Mouse (Mus musculus): ENCODE measurements around the gene Nkx2-1. TPM values are rescaled to one million over a fixed set of nuclear protein-coding genes. Genes with fewer than 3 reads are reported as not detected.

Gene Nkx2-1
- polyA plus RNA-seq, 1 experiment from 2014 or later: not detected

DNA sequence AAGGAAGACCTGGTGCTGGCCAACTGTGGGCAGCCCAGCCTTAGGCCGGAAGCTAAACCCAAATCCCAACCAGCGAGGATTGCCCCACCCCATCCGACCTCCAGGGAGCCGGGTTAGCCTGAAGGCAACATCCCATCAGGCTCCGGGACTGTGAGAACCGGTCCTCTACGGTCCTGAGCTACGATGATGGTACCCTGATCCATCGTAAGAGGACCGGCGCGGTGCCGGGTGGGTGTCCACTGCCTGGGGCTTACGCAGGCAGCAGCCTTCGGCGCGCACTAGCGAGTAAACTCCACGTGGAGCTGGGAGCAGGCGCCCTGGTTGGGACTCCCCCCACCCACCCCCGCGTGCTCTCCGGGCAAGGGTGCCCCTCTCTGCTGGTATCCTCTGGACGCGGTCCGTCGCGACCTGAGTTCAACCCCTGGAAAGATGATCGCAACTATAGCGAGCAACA lies 16.9 kb downstream of the Nkx2-1 start:
- TF ChIP-seq CTCF (IDR thresholded peaks at IDR 0.05; ENCODE audit: low read depth): no peak
- 0 out of 2 replicates have a peak overlapping the region, but pooled peaks have one; percentile 5 for H3K4me3 ChIP-seq (replicated peaks; ENCODE audit: low read depth, low read length)

DNA sequence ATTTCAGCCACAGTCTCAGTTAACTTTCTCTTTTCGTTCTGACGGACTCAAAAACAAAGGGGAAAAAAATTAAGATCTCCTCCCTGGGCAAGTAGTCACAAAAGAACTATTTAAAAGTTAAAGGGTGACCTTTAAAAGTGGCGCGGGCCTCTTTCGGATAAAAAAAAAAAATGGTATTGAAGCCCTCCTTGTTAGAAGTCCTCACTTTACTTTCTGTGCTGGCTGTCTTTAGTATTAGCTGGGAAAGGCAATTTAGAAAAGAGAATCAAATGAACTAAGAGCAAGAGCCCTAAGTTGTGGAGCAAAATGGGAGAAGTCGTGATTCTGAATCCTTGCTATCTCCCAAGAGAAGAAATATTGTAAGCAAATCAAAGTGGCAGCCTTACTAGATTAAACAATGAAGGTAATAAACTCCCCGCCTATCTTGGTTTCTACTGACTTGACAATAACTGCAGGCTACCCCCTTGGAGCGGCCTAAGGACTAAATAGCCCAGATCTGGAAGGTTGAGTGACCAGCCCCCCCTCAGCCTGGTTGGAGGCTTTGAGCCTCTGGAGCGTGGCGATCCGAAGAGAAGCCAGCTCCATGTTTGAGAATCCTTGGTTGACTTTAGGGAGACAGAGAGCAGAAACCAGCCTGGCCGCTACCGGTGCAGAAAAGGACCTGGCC lies 17.5 kb downstream of the Nkx2-1 start:
- Histone ChIP-seq H3K9me3 (replicated peaks; ENCODE audit: low read length) (no peaks in the 10 kb centered on the region), H3K4me2 (ENCODE audit: low read length) (no peak overlapping the region), H3K36me3 (ENCODE audit: insufficient read depth, low read length) (no peaks in the 10 kb centered on the region), H3K4me1 (replicated peaks; ENCODE audit: insufficient read depth, low read length) (no peaks in the 10 kb centered on the region; the same call in 1 of the 2 replicates), H3K27ac (no peak overlapping the region), H3K9ac (ENCODE audit: low read depth, low read length) (no peak overlapping the region), H3K27me3 (ENCODE audit: insufficient read depth, low read length) (peaks cover 71% of the 10 kb centered on the region), H3K4me3 (replicated peaks; ENCODE audit: low read depth, low read length) (0 out of 2 replicates have a peak overlapping the region, but pooled peaks have one; percentile 5)
- 17% methylated on average over 13 of the region's 13 CpGs for WGBS
- DNase-seq (ENCODE audit: low spot score) (no peak), ATAC-seq (replicated peaks; ENCODE audit: low FRiP score, low read depth) (no peak)
- no peak for TF ChIP-seq CTCF (IDR thresholded peaks at IDR 0.05; ENCODE audit: low read depth)

More for the DNA sequence above, 16.9 kb downstream of the Nkx2-1 start:
- Histone ChIP-seq H3K9me3 (replicated peaks; ENCODE audit: low read length) (no peaks in the 10 kb centered on the region), H3K36me3 (ENCODE audit: insufficient read depth, low read length) (no peaks in the 10 kb centered on the region), H3K4me2 (ENCODE audit: low read length) (no peak overlapping the region), H3K9ac (ENCODE audit: low read depth, low read length) (no peak overlapping the region), H3K4me1 (replicated peaks; ENCODE audit: insufficient read depth, low read length) (no peaks in the 10 kb centered on the region; the same call in 1 of the 2 replicates), H3K27ac (no peak overlapping the region), H3K27me3 (ENCODE audit: insufficient read depth, low read length) (peaks cover 76% of the 10 kb centered on the region)
- ATAC-seq (replicated peaks; ENCODE audit: low FRiP score, low read depth) (peak; percentile 33), DNase-seq (ENCODE audit: low spot score) (no peak)
- under 1% methylated on average over 30 of the region's 30 CpGs for WGBS

DNA sequence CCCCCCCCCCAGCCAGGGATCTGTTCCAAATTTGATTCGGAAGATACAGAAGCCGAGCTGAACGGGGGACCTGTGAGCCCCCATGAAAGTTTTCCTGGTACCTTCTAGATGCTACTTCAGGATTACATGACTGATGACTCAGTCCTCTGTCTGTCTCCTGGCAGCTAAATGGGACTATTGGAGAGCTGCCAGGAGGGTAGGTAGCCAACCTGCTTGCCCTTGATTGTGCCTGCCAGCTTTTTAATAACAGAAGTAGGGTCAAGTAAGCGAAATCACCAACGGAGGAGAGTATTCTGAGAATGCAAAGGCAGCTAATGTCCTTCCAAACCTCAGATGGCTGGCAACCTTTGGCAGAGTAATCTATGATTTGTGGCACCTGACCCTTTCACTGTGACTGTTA lies 18.5 kb downstream of the Nkx2-1 start:
- no peak overlapping the region for H3K4me2 ChIP-seq (ENCODE audit: low read length)
- no peaks in the 10 kb centered on the region for H3K9me3 ChIP-seq (replicated peaks; ENCODE audit: low read length)
- H3K4me1 ChIP-seq (replicated peaks; ENCODE audit: insufficient read depth, low read length): no peaks in the 10 kb centered on the region; the same call in 1 of the 2 replicates
- peaks cover 63% of the 10 kb centered on the region for H3K27me3 ChIP-seq (ENCODE audit: insufficient read depth, low read length)
- H3K27ac ChIP-seq: no peak overlapping the region
- ATAC-seq (replicated peaks; ENCODE audit: low FRiP score, low read depth) (no peak), DNase-seq (ENCODE audit: low spot score) (no peak)
- TF ChIP-seq CTCF (IDR thresholded peaks at IDR 0.05; ENCODE audit: low read depth): no peak
- WGBS: 53% methylated on average over 5 of the region's 5 CpGs
- H3K4me3 ChIP-seq (replicated peaks; ENCODE audit: low read depth, low read length): no peak overlapping the region
- no peaks in the 10 kb centered on the region for H3K36me3 ChIP-seq (ENCODE audit: insufficient read depth, low read length)
- H3K9ac ChIP-seq (ENCODE audit: low read depth, low read length): no peak overlapping the region

DNA sequence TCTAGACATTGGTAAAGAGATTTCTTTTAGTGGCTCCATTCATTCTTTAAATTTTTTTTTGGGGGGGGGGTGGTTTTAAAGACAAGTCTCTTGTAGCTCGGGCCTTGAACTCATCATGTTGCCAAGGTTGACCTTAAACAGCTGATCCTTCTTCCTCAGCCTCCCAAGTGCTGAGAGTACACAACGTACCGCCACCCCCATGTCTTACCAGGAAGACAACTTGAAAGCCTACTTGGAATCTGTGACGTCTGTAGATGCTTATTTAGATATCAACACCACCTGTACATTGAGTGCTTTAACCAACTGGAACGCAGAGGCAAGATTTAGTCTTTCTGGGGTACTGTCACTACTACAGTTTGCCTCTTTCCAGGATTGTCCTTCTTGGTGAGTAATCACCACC lies 21.9 kb downstream of the Nkx2-1 start:
- no peak overlapping the region for H3K4me2 ChIP-seq (ENCODE audit: low read length)
- no peak for DNase-seq (ENCODE audit: low spot score)
- no peak overlapping the region for H3K27ac ChIP-seq
- WGBS: 86% methylated on average over 5 of the region's 5 CpGs
- peaks cover 43% of the 10 kb centered on the region for H3K27me3 ChIP-seq (ENCODE audit: insufficient read depth, low read length)
- no peaks in the 10 kb centered on the region for H3K36me3 ChIP-seq (ENCODE audit: insufficient read depth, low read length)
- TF ChIP-seq CTCF (IDR thresholded peaks at IDR 0.05; ENCODE audit: low read depth): no peak
- H3K4me1 ChIP-seq (replicated peaks; ENCODE audit: insufficient read depth, low read length): no peaks in the 10 kb centered on the region; the same call in 1 of the 2 replicates
- ATAC-seq (replicated peaks; ENCODE audit: low FRiP score, low read depth): no peak
- H3K9ac ChIP-seq (ENCODE audit: low read depth, low read length): no peak overlapping the region
- no peaks in the 10 kb centered on the region for H3K9me3 ChIP-seq (replicated peaks; ENCODE audit: low read length)
- H3K4me3 ChIP-seq (replicated peaks; ENCODE audit: low read depth, low read length): no peak overlapping the region

DNA sequence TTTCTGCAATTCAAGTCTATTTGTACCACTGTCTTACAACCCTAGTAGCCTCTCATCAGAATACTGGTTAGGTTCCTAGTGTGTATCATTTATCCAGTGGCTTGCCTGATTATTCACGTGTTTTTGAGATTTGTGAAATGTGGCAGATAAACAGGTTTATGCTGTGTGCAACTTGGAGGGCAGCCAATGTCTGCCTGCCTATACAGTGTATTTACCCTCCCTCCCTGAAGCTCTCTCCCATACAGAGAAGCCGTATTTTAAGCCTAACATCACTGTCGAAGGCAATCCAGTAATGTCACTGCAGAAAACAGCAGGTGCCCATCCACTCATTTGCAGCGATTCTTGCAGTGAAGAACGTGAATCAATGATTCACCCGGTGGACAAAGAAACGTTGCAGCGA lies 28.3 kb downstream of the Nkx2-1 start:
- H3K4me3 ChIP-seq (replicated peaks; ENCODE audit: low read depth, low read length): no peak overlapping the region
- H3K9me3 ChIP-seq (replicated peaks; ENCODE audit: low read length): no peaks in the 10 kb centered on the region
- no peak overlapping the region for H3K9ac ChIP-seq (ENCODE audit: low read depth, low read length)
- WGBS: 40% methylated on average over 8 of the region's 8 CpGs
- ATAC-seq (replicated peaks; ENCODE audit: low FRiP score, low read depth) (no peak), DNase-seq (ENCODE audit: low spot score) (no peak)
- H3K36me3 ChIP-seq (ENCODE audit: insufficient read depth, low read length): no peaks in the 10 kb centered on the region
- no peak for TF ChIP-seq CTCF (IDR thresholded peaks at IDR 0.05; ENCODE audit: low read depth)
- no peaks in the 10 kb centered on the region for H3K4me1 ChIP-seq (replicated peaks; ENCODE audit: insufficient read depth, low read length)
- H3K27ac ChIP-seq: no peak overlapping the region
- no peak overlapping the region for H3K4me2 ChIP-seq (ENCODE audit: low read length)
- peaks cover 23% of the 10 kb centered on the region for H3K27me3 ChIP-seq (ENCODE audit: insufficient read depth, low read length)

DNA sequence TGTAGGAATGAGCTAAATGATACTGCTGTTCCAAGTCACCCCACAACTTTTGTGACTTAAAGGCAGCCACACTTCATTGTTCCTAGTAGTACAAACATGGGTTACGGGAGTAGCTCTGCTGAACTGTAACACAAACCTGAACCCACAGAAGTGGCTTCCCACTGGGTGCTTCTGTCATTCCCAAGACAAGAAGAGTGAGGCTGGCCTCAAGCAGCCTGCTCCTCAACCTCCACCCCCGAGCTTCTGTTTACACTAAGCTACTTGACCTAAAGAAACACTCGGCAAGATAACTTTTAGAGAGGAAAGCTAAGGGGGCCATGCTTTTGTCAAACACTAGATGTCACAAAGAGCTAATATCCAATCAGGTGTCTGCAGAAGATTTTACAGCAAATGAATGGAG lies 49.7 kb downstream of the Nkx2-1 start:
- Histone ChIP-seq H3K4me3 (replicated peaks; ENCODE audit: low read depth, low read length) (no peak overlapping the region), H3K27ac (no peak overlapping the region), H3K4me2 (ENCODE audit: low read length) (no peak overlapping the region), H3K4me1 (replicated peaks; ENCODE audit: insufficient read depth, low read length) (no peaks in the 10 kb centered on the region), H3K9me3 (replicated peaks; ENCODE audit: low read length) (no peaks in the 10 kb centered on the region), H3K36me3 (ENCODE audit: insufficient read depth, low read length) (no peaks in the 10 kb centered on the region), H3K9ac (ENCODE audit: low read depth, low read length) (no peak overlapping the region), H3K27me3 (ENCODE audit: insufficient read depth, low read length) (no peaks in the 10 kb centered on the region)
- TF ChIP-seq CTCF (IDR thresholded peaks at IDR 0.05; ENCODE audit: low read depth): no peak
- ATAC-seq (replicated peaks; ENCODE audit: low FRiP score, low read depth) (no peak), DNase-seq (ENCODE audit: low spot score) (no peak)
- WGBS: 34% methylated on average over 3 of the region's 3 CpGs

Data from kidney, postnatal 0 days (tissue).